Mouse (Mus musculus): ENCODE measurements at regions not wholly inside any gene's neighbourhood (a gene's known extent, or its start where the extent isn't known, plus 50 kb on each side); places are given as distances from the start of the nearest gene placed in this dataset.

GRCm38 (mm10) chr9:120685961-120686360, 114.7 kb downstream of the Rpl14 start:
- no peak for DNase-seq (ENCODE audit: low spot score)
- whole genome bisulfite sequencing: 19% methylated on average over 6 of the region's 7 CpGs

GRCm38 (mm10) chr9:120689025-120689424, 117.8 kb downstream of the Rpl14 start:
- H3K36me3 ChIP-seq: no peaks in the 10 kb centered on the region
- no peaks in the 10 kb centered on the region for H3K27me3 ChIP-seq (ENCODE audit: insufficient read depth, poor library complexity, severe bottlenecking)
- no peaks in the 10 kb centered on the region for H3K9me3 ChIP-seq
- no peak overlapping the region for H3K4me3 ChIP-seq
- H3K27ac ChIP-seq: no peak overlapping the region
- 79% methylated on average over 11 of the region's 11 CpGs for WGBS
- DNase-seq (ENCODE audit: low spot score): no peak
- H3K4me1 ChIP-seq: peaks cover 32% of the 10 kb centered on the region

More at GRCm38 (mm10) chr9:120685961-120686360, 114.7 kb downstream of the Rpl14 start:
- H3K4me3 ChIP-seq: no peak overlapping the region
- H3K27me3 ChIP-seq (ENCODE audit: insufficient read depth, poor library complexity, severe bottlenecking): no peaks in the 10 kb centered on the region
- H3K27ac ChIP-seq: no peak overlapping the region
- no peaks in the 10 kb centered on the region for H3K9me3 ChIP-seq
- H3K36me3 ChIP-seq: no peaks in the 10 kb centered on the region
- peaks cover 22% of the 10 kb centered on the region for H3K4me1 ChIP-seq

- Histone ChIP-seq H3K4me1 (peaks cover 32% of the 10 kb centered on the region), H3K36me3 (no peaks in the 10 kb centered on the region), H3K27me3 (ENCODE audit: insufficient read depth, poor library complexity, severe bottlenecking) (no peaks in the 10 kb centered on the region), H3K9me3 (no peaks in the 10 kb centered on the region), H3K27ac (peak overlapping the region; percentile 87), H3K4me3 (peak overlapping the region; percentile 51; the same call in 1 of the 2 replicates)
- DNase-seq (ENCODE audit: low spot score): no peak
- 28% methylated on average over 5 of the region's 5 CpGs for WGBS
These were observed 119.3 kb downstream of the Rpl14 start for GRCm38 (mm10) chr9:120690510-120690909.

- Histone ChIP-seq H3K4me1 (peaks cover 32% of the 10 kb centered on the region), H3K36me3 (no peaks in the 10 kb centered on the region), H3K27me3 (ENCODE audit: insufficient read depth, poor library complexity, severe bottlenecking) (no peaks in the 10 kb centered on the region), H3K4me3 (peak overlapping the region; percentile 51), H3K27ac (peak overlapping the region; percentile 87), H3K9me3 (no peaks in the 10 kb centered on the region)
- DNase-seq (ENCODE audit: low spot score): peak; percentile 95
- 3% methylated on average over 30 of the region's 30 CpGs for WGBS
These were observed 120.0 kb downstream of the Rpl14 start for GRCm38 (mm10) chr9:120690961-120691941.

GRCm38 (mm10) chr9:120691971-120692401, 120.7 kb downstream of the Rpl14 start:
- peaks cover 27% of the 10 kb centered on the region for H3K4me1 ChIP-seq
- no peak for DNase-seq (ENCODE audit: low spot score)
- H3K36me3 ChIP-seq: no peaks in the 10 kb centered on the region
- H3K27me3 ChIP-seq (ENCODE audit: insufficient read depth, poor library complexity, severe bottlenecking): no peaks in the 10 kb centered on the region
- H3K4me3 ChIP-seq: peak overlapping the region; percentile 51
- H3K9me3 ChIP-seq: no peaks in the 10 kb centered on the region
- H3K27ac ChIP-seq: peak overlapping the region; percentile 87
- WGBS: 22% methylated on average over 14 of the region's 14 CpGs

- H3K9me3 ChIP-seq: no peaks in the 10 kb centered on the region
- no peaks in the 10 kb centered on the region for H3K27me3 ChIP-seq (ENCODE audit: insufficient read depth, poor library complexity, severe bottlenecking)
- no peak overlapping the region for H3K4me3 ChIP-seq
- H3K27ac ChIP-seq: no peak overlapping the region
- no peaks in the 10 kb centered on the region for H3K36me3 ChIP-seq
- 78% methylated on average over 5 of the region's 5 CpGs for WGBS
- no peak for DNase-seq (ENCODE audit: low spot score)
- H3K4me1 ChIP-seq: peaks cover 27% of the 10 kb centered on the region
These were observed 123.2 kb downstream of the Rpl14 start for GRCm38 (mm10) chr9:120694457-120694856.

- no peak overlapping the region for H3K4me3 ChIP-seq
- no peaks in the 10 kb centered on the region for H3K27me3 ChIP-seq (ENCODE audit: insufficient read depth, poor library complexity, severe bottlenecking)
- peaks cover 15% of the 10 kb centered on the region for H3K4me1 ChIP-seq
- H3K27ac ChIP-seq: no peak overlapping the region
- DNase-seq (ENCODE audit: low spot score): no peak
- no peaks in the 10 kb centered on the region for H3K36me3 ChIP-seq
- WGBS: 83% methylated on average over 10 of the region's 10 CpGs
- H3K9me3 ChIP-seq: no peaks in the 10 kb centered on the region
These were observed 124.7 kb downstream of the Rpl14 start for GRCm38 (mm10) chr9:120695966-120696365.

GRCm38 (mm10) chr9:120697749-120698148, 126.5 kb downstream of the Rpl14 start:
- Histone ChIP-seq H3K27ac (no peak overlapping the region), H3K27me3 (ENCODE audit: insufficient read depth, poor library complexity, severe bottlenecking) (no peaks in the 10 kb centered on the region), H3K4me1 (no peaks in the 10 kb centered on the region), H3K36me3 (no peaks in the 10 kb centered on the region), H3K4me3 (no peak overlapping the region), H3K9me3 (no peaks in the 10 kb centered on the region)
- DNase-seq (ENCODE audit: low spot score): no peak
- 81% methylated on average over 7 of the region's 7 CpGs for WGBS

- Histone ChIP-seq H3K27me3 (ENCODE audit: insufficient read depth, poor library complexity, severe bottlenecking) (no peaks in the 10 kb centered on the region), H3K4me3 (no peak overlapping the region), H3K36me3 (no peaks in the 10 kb centered on the region), H3K4me1 (no peaks in the 10 kb centered on the region), H3K27ac (no peak overlapping the region), H3K9me3 (no peaks in the 10 kb centered on the region)
- 70% methylated on average over 5 of the region's 5 CpGs for WGBS
- DNase-seq (ENCODE audit: low spot score): no peak
These were observed 128.5 kb downstream of the Rpl14 start for GRCm38 (mm10) chr9:120699781-120700180.

GRCm38 (mm10) chr9:120702836-120703235, 131.6 kb downstream of the Rpl14 start:
- Histone ChIP-seq H3K27ac (no peak overlapping the region), H3K4me3 (no peak overlapping the region), H3K4me1 (no peaks in the 10 kb centered on the region), H3K36me3 (no peaks in the 10 kb centered on the region), H3K9me3 (no peaks in the 10 kb centered on the region), H3K27me3 (ENCODE audit: insufficient read depth, poor library complexity, severe bottlenecking) (no peaks in the 10 kb centered on the region)
- DNase-seq (ENCODE audit: low spot score): no peak
- WGBS: 74% methylated on average over 7 of the region's 7 CpGs

GRCm38 (mm10) chr9:120703291-120703930, 132.2 kb downstream of the Rpl14 start:
- DNase-seq (ENCODE audit: low spot score): no peak
- H3K27ac ChIP-seq: no peak overlapping the region
- peaks cover 4% of the 10 kb centered on the region for H3K4me1 ChIP-seq
- no peak overlapping the region for H3K4me3 ChIP-seq
- WGBS: 72% methylated on average over 10 of the region's 10 CpGs
- no peaks in the 10 kb centered on the region for H3K36me3 ChIP-seq
- H3K9me3 ChIP-seq: no peaks in the 10 kb centered on the region
- H3K27me3 ChIP-seq (ENCODE audit: insufficient read depth, poor library complexity, severe bottlenecking): no peaks in the 10 kb centered on the region

- WGBS: 75% methylated on average over 9 of the region's 9 CpGs
- no peak for DNase-seq (ENCODE audit: low spot score)
- H3K4me3 ChIP-seq: no peak overlapping the region
- H3K9me3 ChIP-seq: peaks cover 6% of the 10 kb centered on the region; the same call in 1 of the 2 replicates
- peaks cover 9% of the 10 kb centered on the region for H3K4me1 ChIP-seq
- no peaks in the 10 kb centered on the region for H3K36me3 ChIP-seq
- no peaks in the 10 kb centered on the region for H3K27me3 ChIP-seq (ENCODE audit: insufficient read depth, poor library complexity, severe bottlenecking)
- no peak overlapping the region for H3K27ac ChIP-seq
These were observed 135.4 kb downstream of the Rpl14 start for GRCm38 (mm10) chr9:120706562-120707198.

GRCm38 (mm10) chr9:120708507-120708906, 137.3 kb downstream of the Rpl14 start:
- H3K27ac ChIP-seq: peak overlapping the region; percentile 54
- H3K36me3 ChIP-seq: no peaks in the 10 kb centered on the region
- H3K27me3 ChIP-seq (ENCODE audit: insufficient read depth, poor library complexity, severe bottlenecking): no peaks in the 10 kb centered on the region
- WGBS: 9% methylated on average over 11 of the region's 11 CpGs
- peak overlapping the region; percentile 37 for H3K4me3 ChIP-seq
- peaks cover 6% of the 10 kb centered on the region; the same call in 1 of the 2 replicates for H3K9me3 ChIP-seq
- peaks cover 9% of the 10 kb centered on the region for H3K4me1 ChIP-seq
- no peak for DNase-seq (ENCODE audit: low spot score)

Measured in heart, embryonic 10.5 days (tissue).